Mouse (Mus musculus): ENCODE results near the gene Pias4. TPM values are rescaled to one million over a fixed set of nuclear protein-coding genes. Genes with fewer than 3 reads are reported as not detected.
A peak's percentile ranks its signal among the peaks of the same experiment; 100 is the strongest.
"Not testable (repeated sequence)": the region's sequence is repeated elsewhere in the genome, so short reads cannot be mapped to it uniquely, and the experiment has no call there.

Pias4 gene
- total RNA-seq, 2 experiments from 2014 or later = 26.2 to 29.8 TPM

DNA sequence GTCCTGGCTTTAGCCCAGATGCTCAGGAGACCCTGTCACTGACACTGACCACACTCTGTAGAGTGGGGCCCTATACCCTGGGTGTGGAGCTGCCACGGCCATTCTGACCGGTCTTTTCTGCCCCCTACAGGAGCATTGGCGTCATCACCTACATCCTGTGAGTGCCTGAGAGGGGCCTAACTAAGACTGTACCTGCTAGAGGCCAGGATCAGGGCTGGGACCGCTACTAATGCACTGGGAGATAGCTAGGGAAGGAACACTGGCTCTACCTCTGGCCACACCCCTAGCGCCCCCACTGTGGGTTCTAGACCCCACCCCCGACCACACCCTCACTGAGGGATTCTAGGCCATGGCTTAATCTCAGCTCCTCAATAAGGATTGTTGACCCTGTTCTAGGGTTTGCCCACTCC lies 23.2 kb upstream of the Pias4 start:
- no peak for DNase-seq

DNA sequence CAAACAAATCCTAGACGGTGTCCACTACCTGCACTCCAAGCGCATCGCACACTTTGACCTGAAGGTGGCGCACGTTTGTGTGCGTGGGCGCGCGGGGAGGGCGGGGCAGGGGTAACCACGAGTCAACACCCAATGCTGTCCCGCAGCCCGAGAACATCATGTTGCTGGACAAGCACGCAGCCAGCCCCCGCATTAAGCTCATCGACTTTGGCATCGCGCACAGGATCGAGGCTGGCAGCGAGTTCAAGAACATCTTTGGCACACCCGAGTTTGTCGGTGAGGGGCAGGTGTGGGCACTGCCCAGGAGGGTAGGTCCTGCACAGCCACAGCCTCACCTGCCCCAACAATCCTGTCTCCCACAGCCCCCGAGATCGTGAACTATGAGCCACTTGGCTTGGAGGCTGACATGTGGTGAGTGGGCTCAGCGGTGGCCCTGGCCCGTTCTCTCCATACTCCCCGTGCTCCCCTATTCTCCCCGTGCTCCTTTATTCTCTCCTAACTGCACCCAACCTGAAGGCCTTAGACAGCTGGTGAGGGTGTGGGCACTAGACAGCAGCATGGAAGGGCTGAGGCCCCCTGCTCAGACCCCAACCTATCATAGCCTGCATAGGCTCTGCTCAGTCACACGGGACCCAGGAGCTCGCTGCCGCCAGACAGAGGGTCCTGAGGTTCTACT lies 22.7 kb upstream of the Pias4 start:
- no peak for DNase-seq

DNA sequence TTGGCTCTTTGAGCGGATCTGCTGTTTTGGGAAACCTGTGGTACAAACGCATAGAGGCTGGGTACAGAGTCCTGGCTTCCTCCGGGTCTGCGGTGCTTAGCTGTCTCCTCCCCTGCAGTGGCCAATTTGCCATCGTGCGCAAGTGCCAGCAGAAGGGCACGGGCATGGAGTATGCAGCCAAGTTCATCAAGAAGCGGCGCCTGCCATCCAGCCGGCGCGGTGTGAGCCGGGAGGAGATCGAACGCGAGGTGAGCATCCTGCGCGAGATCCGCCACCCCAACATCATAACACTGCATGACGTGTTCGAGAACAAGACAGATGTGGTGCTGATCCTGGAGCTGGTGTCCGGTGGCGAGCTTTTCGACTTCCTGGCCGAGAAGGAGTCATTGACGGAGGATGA lies 22.1 kb upstream of the Pias4 start:
- no peak for DNase-seq

- DNase-seq = no peak
Measured at GRCm38 (mm10) chr10:81187161-81187560, 19.4 kb upstream of the Pias4 start.

DNA sequence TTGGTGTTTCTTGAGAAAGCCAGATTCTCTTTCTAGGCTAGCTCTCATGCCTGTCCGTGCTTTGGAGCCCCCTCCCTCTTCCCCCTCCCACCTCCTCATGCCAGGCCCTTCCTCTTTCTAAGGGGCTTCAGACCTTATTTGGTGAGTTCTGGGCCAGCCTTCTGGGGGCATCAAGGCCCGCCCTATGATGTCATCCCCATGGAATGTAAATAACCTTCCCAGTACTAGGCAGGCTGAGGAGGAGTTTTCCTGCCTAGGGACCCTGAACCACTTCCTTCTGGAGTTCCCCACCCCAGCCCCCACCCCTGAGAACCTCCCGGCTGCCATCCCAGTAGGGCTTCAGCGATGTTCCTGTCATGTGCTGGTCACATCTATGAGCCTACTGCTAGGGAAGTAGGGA lies 17.0 kb upstream of the Pias4 start:
- DNase-seq = no peak

DNA sequence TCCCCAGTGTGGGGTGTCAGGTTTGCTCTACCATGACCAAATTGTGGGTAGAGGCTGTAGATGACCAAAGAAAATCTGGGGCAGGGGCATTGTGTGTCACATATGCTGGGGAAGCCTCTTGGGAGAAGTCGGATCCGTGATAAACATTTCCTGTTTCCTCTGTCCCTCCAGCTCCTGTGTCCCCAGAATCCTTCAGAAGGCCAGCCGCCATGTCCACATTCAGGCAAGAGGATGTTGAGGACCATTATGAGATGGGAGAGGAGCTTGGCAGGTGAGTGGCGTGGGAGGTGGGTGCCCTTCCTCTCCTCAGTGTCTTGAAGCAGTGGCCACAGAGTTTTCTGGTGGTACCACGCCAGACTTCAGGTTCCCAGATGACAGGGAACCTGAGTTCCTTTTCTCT lies 16.1 kb upstream of the Pias4 start, which contains the start of gene 4930442H23Rik:
Gene 4930442H23Rik, minus strand, starts transcription at position 45 of the 400 bp plus-strand sequence.
- no peak for DNase-seq

- DNase-seq = peak; percentile 97 to 98
Measured at GRCm38 (mm10) chr10:81182336-81183333, 14.9 kb upstream of the Pias4 start, which contains the start of gene Dapk3. Dapk3 (plus strand) TSS chr10:81183005.

GRCm38 (mm10) chr10:81181860-81182259 lies 14.1 kb upstream of the Pias4 start:
- not testable (repeated sequence) for DNase-seq

- no peak for DNase-seq
Measured at GRCm38 (mm10) chr10:81180946-81181345, 13.2 kb upstream of the Pias4 start.

DNA sequence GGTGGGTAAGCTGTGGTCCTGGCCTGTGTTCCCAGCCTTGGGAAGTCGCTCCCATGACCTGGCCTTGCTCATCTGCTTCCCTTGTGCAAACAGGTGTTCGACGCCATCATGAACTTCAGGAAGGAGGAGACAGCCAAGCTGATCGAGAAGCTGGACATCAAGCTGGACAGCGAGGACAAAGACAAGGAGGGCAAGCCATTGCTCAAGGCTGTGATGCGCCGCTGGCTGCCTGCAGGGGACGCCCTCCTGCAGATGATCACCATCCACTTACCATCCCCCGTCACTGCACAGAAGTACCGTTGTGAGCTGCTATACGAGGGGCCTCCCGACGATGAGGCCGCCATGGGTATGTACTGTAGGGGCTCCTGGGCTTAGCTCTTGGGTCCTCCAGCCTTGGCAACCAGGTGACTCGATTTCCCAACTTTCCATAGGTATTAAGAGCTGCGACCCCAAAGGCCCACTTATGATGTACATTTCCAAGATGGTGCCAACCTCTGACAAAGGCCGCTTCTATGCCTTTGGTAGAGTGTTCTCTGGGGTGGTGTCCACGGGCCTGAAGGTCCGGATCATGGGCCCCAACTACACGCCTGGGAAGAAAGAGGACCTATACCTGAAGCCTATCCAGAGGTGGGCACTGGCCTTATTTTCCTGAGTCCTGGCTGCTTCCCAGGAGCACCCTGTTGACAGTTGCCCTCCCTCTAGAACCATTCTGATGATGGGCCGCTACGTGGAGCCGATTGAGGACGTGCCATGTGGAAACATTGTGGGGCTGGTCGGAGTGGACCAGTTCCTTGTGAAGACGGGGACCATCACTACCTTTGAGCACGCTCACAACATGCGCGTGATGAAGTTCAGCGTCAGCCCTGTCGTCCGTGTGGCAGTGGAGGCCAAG lies 12.0 kb upstream of the Pias4 start:
- no peak for DNase-seq

DNA sequence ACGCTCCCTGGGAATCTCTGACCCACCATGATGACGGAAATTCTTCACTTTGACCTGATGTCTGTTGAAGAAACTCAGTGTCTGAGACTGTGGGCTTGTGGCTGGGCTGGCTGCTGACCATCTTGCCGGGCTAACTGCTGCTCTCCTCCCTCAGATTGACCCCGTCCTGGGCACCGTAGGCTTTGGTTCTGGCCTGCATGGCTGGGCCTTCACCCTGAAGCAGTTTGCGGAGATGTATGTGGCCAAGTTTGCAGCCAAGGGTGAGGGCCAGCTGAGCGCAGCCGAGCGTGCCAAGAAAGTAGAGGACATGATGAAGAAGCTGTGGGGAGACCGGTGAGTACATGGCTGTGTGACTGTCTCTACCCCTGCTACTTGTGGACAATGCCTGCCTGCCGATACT lies 11.2 kb upstream of the Pias4 start:
- no peak for DNase-seq

GRCm38 (mm10) chr10:81177958-81178712 lies 10.4 kb upstream of the Pias4 start:
- no peak for DNase-seq

DNA sequence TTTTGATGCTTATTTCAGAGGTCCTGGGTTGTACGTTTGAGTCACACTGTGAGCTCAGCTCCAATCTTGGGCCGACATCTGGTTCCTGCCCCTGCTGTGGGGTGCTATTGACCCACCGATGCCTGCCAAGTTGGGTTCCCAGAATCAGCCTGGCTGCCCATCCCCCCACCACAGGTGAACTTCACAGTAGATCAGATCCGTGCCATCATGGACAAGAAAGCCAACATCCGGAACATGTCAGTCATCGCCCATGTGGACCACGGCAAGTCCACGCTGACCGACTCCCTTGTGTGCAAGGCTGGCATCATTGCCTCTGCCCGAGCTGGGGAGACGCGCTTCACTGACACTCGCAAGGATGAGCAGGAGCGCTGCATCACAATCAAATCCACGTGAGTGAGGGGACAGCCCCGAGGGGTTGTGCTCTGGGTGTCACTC lies 9.8 kb upstream of the Pias4 start:
- DNase-seq = no peak

DNA sequence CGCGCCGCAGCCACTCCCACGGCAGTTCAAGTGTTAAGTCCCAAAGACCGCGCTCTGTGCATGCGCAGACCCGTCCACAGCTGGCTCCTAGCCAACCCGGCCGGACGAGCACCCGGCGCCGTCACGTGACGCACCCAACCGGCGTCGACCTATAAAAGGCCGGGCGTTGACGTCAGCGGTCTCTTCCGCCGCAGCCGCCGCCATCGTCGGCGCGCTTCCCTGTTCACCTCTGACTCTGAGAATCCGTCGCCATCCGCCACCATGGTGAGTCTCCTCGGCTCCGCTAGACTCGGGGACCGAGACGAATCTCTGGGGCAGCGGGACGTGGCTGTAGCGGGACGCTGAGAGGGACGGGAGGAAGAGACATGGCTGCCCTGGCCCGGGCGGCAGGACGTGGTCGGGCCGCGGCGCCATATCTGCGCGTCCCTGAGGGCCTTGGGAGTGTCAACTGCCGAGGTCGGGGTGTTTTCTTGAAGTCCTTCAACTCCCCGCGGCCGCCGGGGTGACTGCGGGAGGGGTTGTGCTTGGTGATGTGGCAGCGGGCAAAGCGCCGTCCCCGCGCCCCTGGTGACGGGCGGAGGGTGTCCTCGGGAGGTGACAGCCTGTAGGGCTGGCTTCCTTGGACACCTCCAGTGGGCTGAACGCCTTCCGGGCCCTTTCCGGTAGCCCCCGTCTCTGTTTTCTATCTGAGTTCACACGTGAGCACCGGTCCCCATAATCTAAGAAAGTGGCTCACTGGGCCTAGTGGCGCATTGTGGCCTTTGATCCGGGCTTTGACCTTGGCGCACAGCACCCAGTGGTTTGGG lies 8.9 kb upstream of the Pias4 start, which contains the start of gene Eef2:
Gene Eef2, plus strand, starts transcription at position 166 of the 806 bp plus-strand sequence.
- peak; percentile 96 to 97 for DNase-seq

DNA sequence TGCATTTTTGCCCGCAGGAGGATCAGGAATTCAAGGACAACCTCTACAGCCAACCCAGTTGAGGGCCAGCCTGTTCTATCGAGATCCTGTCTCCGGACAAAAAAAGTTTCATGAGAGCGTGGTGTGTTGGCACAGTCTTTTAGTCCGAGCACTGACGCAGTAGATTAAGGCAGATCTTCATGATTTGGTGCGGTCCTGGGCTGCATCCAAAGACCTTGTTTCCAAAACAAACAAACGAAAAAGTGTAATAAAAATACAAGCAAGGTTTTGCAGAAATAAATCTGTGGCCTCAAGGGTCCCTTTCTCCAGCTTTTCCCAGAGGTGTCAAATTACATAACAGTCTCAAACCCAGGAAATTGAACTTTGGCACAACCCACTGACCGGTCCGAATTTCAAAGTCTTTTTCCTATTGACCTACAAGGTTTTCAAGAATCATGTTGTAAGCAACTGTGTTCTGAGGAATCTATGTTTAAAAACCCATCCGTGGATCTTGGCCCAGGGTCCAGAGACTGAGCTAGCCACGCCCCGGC lies 8.3 kb upstream of the Pias4 start:
- no peak for DNase-seq

DNA sequence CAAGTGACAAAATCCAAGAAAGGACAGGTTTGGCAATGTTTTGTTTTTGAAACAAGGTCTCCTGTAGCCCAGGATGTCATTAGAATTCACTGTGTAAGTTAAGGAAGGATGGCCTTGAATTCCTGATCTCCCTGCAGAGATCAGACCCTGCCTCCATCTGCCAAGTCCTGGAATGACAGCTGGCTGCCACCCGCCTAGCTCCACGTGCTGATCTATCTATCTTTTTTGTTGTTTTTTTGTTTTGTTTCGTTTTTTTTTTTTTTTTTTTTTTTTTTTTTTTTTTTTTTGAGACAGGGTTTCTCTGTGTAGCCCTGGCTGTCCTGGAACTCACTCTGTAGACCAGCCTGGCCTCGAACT lies 7.6 kb upstream of the Pias4 start:
- DNase-seq = not testable (repeated sequence)

DNA sequence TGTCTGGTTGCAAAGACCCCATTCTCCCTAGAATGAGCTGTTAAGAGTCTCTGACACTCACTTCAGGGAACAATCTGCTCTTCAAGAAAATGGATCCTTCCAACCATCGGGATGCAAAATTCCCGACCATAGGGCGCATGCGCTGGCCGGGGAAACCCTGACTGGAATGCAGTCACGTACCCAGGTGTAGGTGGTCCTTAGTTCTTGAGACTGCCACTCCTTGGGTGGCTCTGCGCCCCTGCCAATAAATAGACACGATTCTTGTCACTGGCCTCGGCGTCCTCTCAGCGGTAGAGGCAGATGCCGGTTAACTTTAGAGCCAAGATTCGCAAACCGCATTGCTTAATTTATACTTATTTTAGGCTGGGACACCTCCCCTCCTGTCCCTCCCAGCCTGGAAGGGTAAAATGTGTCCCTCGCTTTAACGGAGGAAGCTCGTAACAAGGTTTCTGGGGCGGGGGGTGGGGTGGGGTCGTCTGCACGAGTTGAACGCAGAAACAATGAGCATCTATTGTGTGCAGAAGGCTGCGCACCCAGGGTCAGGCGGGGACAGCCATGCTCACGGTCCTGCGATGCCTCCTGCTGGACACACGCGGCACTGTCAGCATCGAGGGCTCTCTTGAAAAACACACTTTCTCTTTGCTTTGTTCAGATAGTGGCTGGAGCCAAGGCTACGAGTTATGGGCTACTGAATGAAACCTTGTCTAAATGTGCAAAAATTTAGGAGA lies 7.1 kb upstream of the Pias4 start:
- peak; percentile 86 for DNase-seq

DNA sequence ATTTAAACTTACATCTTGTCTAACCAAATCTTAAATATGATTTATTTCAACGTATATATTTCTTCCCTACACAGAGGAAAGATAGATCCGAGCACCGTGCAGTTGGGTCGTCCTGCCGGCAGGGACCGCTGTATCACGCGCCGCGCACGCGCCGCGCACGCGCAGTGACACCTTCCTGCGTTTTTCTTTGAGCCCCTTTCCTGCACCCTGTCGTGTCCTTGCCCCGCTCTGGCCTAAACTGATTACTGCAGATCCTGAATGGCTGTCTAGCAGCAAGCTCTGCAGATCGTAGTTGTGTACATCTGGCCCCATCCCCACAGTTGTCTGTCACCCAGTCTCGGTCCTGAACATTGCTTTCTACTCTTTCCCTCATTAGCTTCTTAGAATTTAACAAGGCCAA lies 5.4 kb upstream of the Pias4 start:
- DNase-seq = peak; percentile 79 to 82

DNA sequence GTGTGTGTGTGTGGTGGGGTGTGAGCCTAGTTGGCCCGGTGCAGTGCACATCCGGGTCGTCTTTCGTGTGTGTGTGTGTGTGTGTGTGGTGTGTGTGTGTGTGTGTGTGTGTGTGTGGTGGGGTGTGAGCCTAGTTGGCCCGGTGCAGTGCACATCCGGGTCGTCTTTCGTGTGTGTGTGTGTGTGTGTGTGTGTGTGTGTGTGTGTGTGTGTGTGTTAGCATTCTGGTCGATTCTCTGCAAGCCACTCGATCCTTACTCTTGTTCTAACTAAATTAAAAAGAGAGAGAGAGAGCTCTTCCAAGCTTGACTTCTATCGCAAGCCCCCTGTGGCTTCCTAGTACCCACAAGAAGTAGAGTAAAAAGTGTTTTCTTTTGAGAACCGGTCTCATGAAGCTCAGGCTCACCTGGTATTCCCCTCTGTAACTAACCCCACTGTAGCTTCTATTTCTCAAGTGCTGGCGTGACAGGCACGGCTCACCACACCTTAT lies 1.7 kb upstream of the Pias4 start:
- not testable (repeated sequence) for DNase-seq
